Mouse (Mus musculus): ENCODE data around the gene Zbtb44. TPM values are rescaled to one million over a fixed set of nuclear protein-coding genes. Genes with fewer than 3 reads are reported as not detected.

The Zbtb44 gene
- polyA plus RNA-seq, 1 experiment from 2014 or later: 4.4 TPM

GRCm38 (mm10) chr9:31090081-31091023, 59.9 kb downstream of the Zbtb44 start:
- Histone ChIP-seq H3K27me3 (no peaks in the 10 kb centered on the region), H3K36me3 (ENCODE audit: poor library complexity, severe bottlenecking) (no peaks in the 10 kb centered on the region), H3K4me1 (peaks cover 5% of the 10 kb centered on the region; the same call in 1 of the 2 replicates), H3K27ac (no peak overlapping the region), H3K4me3 (no peak overlapping the region), H3K9me3 (replicated peaks) (no peaks in the 10 kb centered on the region), H3K9ac (no peak overlapping the region), H3K4me2 (no peak overlapping the region)
- ATAC-seq: no peak
- 78% methylated on average over 29 of the region's 29 CpGs for WGBS

GRCm38 (mm10) chr9:31091162-31091581, 60.7 kb downstream of the Zbtb44 start:
- H3K9ac ChIP-seq: no peak overlapping the region
- H3K4me1 ChIP-seq: peaks cover 5% of the 10 kb centered on the region; the same call in 1 of the 2 replicates
- no peak overlapping the region for H3K27ac ChIP-seq
- ATAC-seq: no peak
- H3K4me3 ChIP-seq: no peak overlapping the region
- no peaks in the 10 kb centered on the region for H3K27me3 ChIP-seq
- no peaks in the 10 kb centered on the region for H3K36me3 ChIP-seq (ENCODE audit: poor library complexity, severe bottlenecking)
- no peaks in the 10 kb centered on the region for H3K9me3 ChIP-seq (replicated peaks)
- 98% methylated on average over 10 of the region's 10 CpGs for WGBS
- H3K4me2 ChIP-seq: no peak overlapping the region

GRCm38 (mm10) chr9:31092111-31092832, 61.8 kb downstream of the Zbtb44 start:
- ATAC-seq: no peak
- Histone ChIP-seq H3K4me3 (no peak overlapping the region), H3K9ac (no peak overlapping the region), H3K27me3 (no peaks in the 10 kb centered on the region), H3K9me3 (replicated peaks) (no peaks in the 10 kb centered on the region), H3K4me2 (no peak overlapping the region), H3K27ac (no peak overlapping the region), H3K36me3 (ENCODE audit: poor library complexity, severe bottlenecking) (no peaks in the 10 kb centered on the region), H3K4me1 (peaks cover 2% of the 10 kb centered on the region; the same call in 1 of the 2 replicates)
- WGBS: 91% methylated on average over 18 of the region's 18 CpGs

GRCm38 (mm10) chr9:31092833-31093195, 62.4 kb downstream of the Zbtb44 start:
- H3K27ac ChIP-seq: no peak overlapping the region
- H3K27me3 ChIP-seq: no peaks in the 10 kb centered on the region
- no peak overlapping the region for H3K9ac ChIP-seq
- no peaks in the 10 kb centered on the region for H3K36me3 ChIP-seq (ENCODE audit: poor library complexity, severe bottlenecking)
- WGBS: 93% methylated on average over 10 of the region's 10 CpGs
- no peak overlapping the region for H3K4me3 ChIP-seq
- no peaks in the 10 kb centered on the region for H3K9me3 ChIP-seq (replicated peaks)
- no peak overlapping the region for H3K4me2 ChIP-seq
- no peak for ATAC-seq
- H3K4me1 ChIP-seq: no peaks in the 10 kb centered on the region

GRCm38 (mm10) chr9:31097088-31098082, 66.9 kb downstream of the Zbtb44 start:
- Histone ChIP-seq H3K27ac (no peak overlapping the region), H3K9me3 (replicated peaks) (no peaks in the 10 kb centered on the region), H3K4me2 (no peak overlapping the region), H3K27me3 (no peaks in the 10 kb centered on the region), H3K9ac (no peak overlapping the region), H3K4me3 (no peak overlapping the region), H3K4me1 (no peaks in the 10 kb centered on the region), H3K36me3 (ENCODE audit: poor library complexity, severe bottlenecking) (no peaks in the 10 kb centered on the region)
- no peak for ATAC-seq
- 88% methylated on average over 20 of the region's 20 CpGs for WGBS

- Histone ChIP-seq H3K4me1 (no peaks in the 10 kb centered on the region), H3K9me3 (replicated peaks) (no peaks in the 10 kb centered on the region), H3K4me2 (no peak overlapping the region), H3K27me3 (no peaks in the 10 kb centered on the region), H3K9ac (no peak overlapping the region), H3K36me3 (ENCODE audit: poor library complexity, severe bottlenecking) (no peaks in the 10 kb centered on the region), H3K4me3 (no peak overlapping the region), H3K27ac (no peak overlapping the region)
- ATAC-seq: no peak
- 81% methylated on average over 6 of the region's 6 CpGs for WGBS
These were observed 67.7 kb downstream of the Zbtb44 start for GRCm38 (mm10) chr9:31098118-31098517.

- Histone ChIP-seq H3K4me1 (no peaks in the 10 kb centered on the region), H3K9me3 (replicated peaks) (no peaks in the 10 kb centered on the region), H3K36me3 (ENCODE audit: poor library complexity, severe bottlenecking) (no peaks in the 10 kb centered on the region), H3K27ac (no peak overlapping the region), H3K4me3 (no peak overlapping the region), H3K9ac (no peak overlapping the region), H3K27me3 (no peaks in the 10 kb centered on the region), H3K4me2 (no peak overlapping the region)
- no peak for ATAC-seq
- WGBS: 90% methylated on average over 8 of the region's 8 CpGs
These were observed 78.0 kb downstream of the Zbtb44 start for GRCm38 (mm10) chr9:31108464-31108863.

- Histone ChIP-seq H3K4me3 (no peak overlapping the region), H3K27ac (no peak overlapping the region), H3K27me3 (no peaks in the 10 kb centered on the region; the same call in 1 of the 2 replicates), H3K36me3 (ENCODE audit: poor library complexity, severe bottlenecking) (no peaks in the 10 kb centered on the region), H3K9me3 (replicated peaks) (no peaks in the 10 kb centered on the region), H3K4me1 (peaks cover 4% of the 10 kb centered on the region), H3K9ac (no peak overlapping the region), H3K4me2 (no peak overlapping the region)
- ATAC-seq: no peak
These were observed 85.1 kb downstream of the Zbtb44 start for GRCm38 (mm10) chr9:31115586-31115985.

- H3K9me3 ChIP-seq (replicated peaks): no peaks in the 10 kb centered on the region
- WGBS: 94% methylated on average over 11 of the region's 11 CpGs
- peaks cover 12% of the 10 kb centered on the region for H3K4me1 ChIP-seq
- no peak for ATAC-seq
- H3K4me3 ChIP-seq: no peak overlapping the region
- no peaks in the 10 kb centered on the region; the same call in 1 of the 2 replicates for H3K27me3 ChIP-seq
- H3K9ac ChIP-seq: no peak overlapping the region
- H3K27ac ChIP-seq: no peak overlapping the region
- H3K4me2 ChIP-seq: no peak overlapping the region
- no peaks in the 10 kb centered on the region for H3K36me3 ChIP-seq (ENCODE audit: poor library complexity, severe bottlenecking)
These were observed 86.6 kb downstream of the Zbtb44 start for GRCm38 (mm10) chr9:31117088-31117487.

GRCm38 (mm10) chr9:31117488-31117887, 87.0 kb downstream of the Zbtb44 start:
- no peaks in the 10 kb centered on the region; the same call in 1 of the 2 replicates for H3K27me3 ChIP-seq
- no peak overlapping the region for H3K4me3 ChIP-seq
- H3K36me3 ChIP-seq (ENCODE audit: poor library complexity, severe bottlenecking): no peaks in the 10 kb centered on the region
- H3K4me2 ChIP-seq: no peak overlapping the region
- no peak overlapping the region for H3K27ac ChIP-seq
- WGBS: 88% methylated on average over 6 of the region's 6 CpGs
- H3K4me1 ChIP-seq: peaks cover 16% of the 10 kb centered on the region
- H3K9me3 ChIP-seq (replicated peaks): no peaks in the 10 kb centered on the region
- H3K9ac ChIP-seq: no peak overlapping the region
- ATAC-seq: no peak

GRCm38 (mm10) chr9:31118520-31119298, 88.3 kb downstream of the Zbtb44 start:
- Histone ChIP-seq H3K27ac (no peak overlapping the region), H3K36me3 (ENCODE audit: poor library complexity, severe bottlenecking) (no peaks in the 10 kb centered on the region), H3K9ac (no peak overlapping the region), H3K4me1 (peaks cover 17% of the 10 kb centered on the region), H3K27me3 (no peaks in the 10 kb centered on the region; the same call in 1 of the 2 replicates), H3K4me3 (no peak overlapping the region), H3K9me3 (replicated peaks) (no peaks in the 10 kb centered on the region), H3K4me2 (no peak overlapping the region)
- no peak for ATAC-seq
- WGBS: 41% methylated on average over 11 of the region's 11 CpGs

Measured in forebrain, embryonic 13.5 days (tissue).